10 mouse cellular contexts compared by ENCODE assay signal in genomic region chr3:63941204-63941850, GRCm38 (mm10). TPM values are rescaled to one million over a fixed set of nuclear protein-coding genes. Genes with fewer than 3 reads are reported as not detected.
A peak's percentile ranks its signal among the peaks of the same experiment; 100 is the strongest.
DNase-seq lines count a peak whose midpoint lies in the region; ATAC-seq and TF ChIP-seq lines count a peak whose summit lies in the region.
"Had no signal": no experiment of that assay in that cellular context is flagged by ENCODE, and none has a peak within 500 bp of the region (broad histone marks: within the 10 kb centered on the region; RNA-seq: fewer than 3 reads in every experiment).

No protein-coding gene starts in this region.

- peak; percentile 64 for DNase-seq in forebrain, embryonic 14.5 days (ENCODE audit: low spot score)
- DNase-seq in cerebellum, postnatal 14 days: peak; percentile 34 to 41
- DNase-seq in left cerebral cortex, adult 9 months (ENCODE audit: low spot score in 2 of 2): peak; percentile 32 to 65
- no peak for DNase-seq in ovary, postnatal 10 days (ENCODE audit: low spot score)
- DNase-seq in heart, adult 8-10 months (ENCODE audit: low spot score): no peak

- no peaks in the 10 kb centered on the region for H3K27me3 ChIP-seq in forebrain, embryonic 14.5 days (replicated peaks; ENCODE audit: control insufficient read depth, insufficient read depth, low read length)
- no peaks in the 10 kb centered on the region for H3K27me3 ChIP-seq in forebrain, embryonic 12.5 days
- H3K27me3 ChIP-seq in C2C12 (ENCODE audit: control insufficient read depth, insufficient read depth, insufficient read length): no peaks in the 10 kb centered on the region
- H3K27me3 ChIP-seq in intestine, embryonic 16.5 days (replicated peaks; ENCODE audit: control insufficient read depth, insufficient read depth, low read length): no peaks in the 10 kb centered on the region
- H3K27me3 ChIP-seq: limb, embryonic 12.5 days had no signal

- H3K27ac ChIP-seq in forebrain, embryonic 14.5 days (ENCODE audit: low read depth, low read length): no peak overlapping the region
- no peak overlapping the region for H3K27ac ChIP-seq in forebrain, embryonic 12.5 days
- H3K27ac ChIP-seq in intestine, embryonic 16.5 days (ENCODE audit: low read length): no peak overlapping the region
- H3K27ac ChIP-seq: limb, embryonic 12.5 days; macrophage had no signal

- no peaks in the 10 kb centered on the region for H3K79me3 ChIP-seq in C2C12 (ENCODE audit: low read depth)

- no peak overlapping the region for H3K9ac ChIP-seq in forebrain, embryonic 14.5 days (ENCODE audit: low read length)
- no peak overlapping the region for H3K9ac ChIP-seq in forebrain, embryonic 12.5 days
- H3K9ac ChIP-seq in intestine, embryonic 16.5 days (ENCODE audit: low read depth, low read length): no peak overlapping the region
- H3K9ac ChIP-seq: limb, embryonic 12.5 days had no signal

- 80% methylated on average over 2 of the region's 2 CpGs for WGBS in forebrain, embryonic 14.5 days
- WGBS in forebrain, embryonic 12.5 days: 85% methylated on average over 2 of the region's 2 CpGs
- WGBS in intestine, embryonic 16.5 days: 80% methylated on average over 2 of the region's 2 CpGs

- no peaks in the 10 kb centered on the region for H3K4me1 ChIP-seq in forebrain, embryonic 14.5 days (ENCODE audit: control insufficient read depth, insufficient read depth, low read length)
- H3K4me1 ChIP-seq in forebrain, embryonic 12.5 days: no peaks in the 10 kb centered on the region
- H3K4me1 ChIP-seq in intestine, embryonic 16.5 days (ENCODE audit: control insufficient read depth, insufficient read depth, low read length): no peaks in the 10 kb centered on the region
- H3K4me1 ChIP-seq: limb, embryonic 12.5 days had no signal

- no peaks in the 10 kb centered on the region for H3K9me3 ChIP-seq in forebrain, embryonic 14.5 days (replicated peaks; ENCODE audit: control insufficient read depth, low read length)
- no peaks in the 10 kb centered on the region for H3K9me3 ChIP-seq in forebrain, embryonic 12.5 days
- no peaks in the 10 kb centered on the region for H3K9me3 ChIP-seq in intestine, embryonic 16.5 days (ENCODE audit: control insufficient read depth, low read length)
- H3K9me3 ChIP-seq: limb, embryonic 12.5 days had no signal

- H3K4me3 ChIP-seq in forebrain, embryonic 14.5 days (ENCODE audit: low read depth, low read length): no peak overlapping the region
- no peak overlapping the region for H3K4me3 ChIP-seq in forebrain, embryonic 12.5 days (replicated peaks)
- no peak overlapping the region for H3K4me3 ChIP-seq in C2C12 (ENCODE audit: insufficient read depth, poor library complexity, severe bottlenecking)
- no peak overlapping the region for H3K4me3 ChIP-seq in intestine, embryonic 16.5 days (ENCODE audit: low read length)
- H3K4me3 ChIP-seq: limb, embryonic 12.5 days had no signal

- peaks cover 10% of the 10 kb centered on the region; the same call in 1 of the 2 replicates for H3K36me3 ChIP-seq in forebrain, embryonic 14.5 days (ENCODE audit: control insufficient read depth, insufficient read depth, low read length)
- H3K36me3 ChIP-seq in forebrain, embryonic 12.5 days (replicated peaks): no peaks in the 10 kb centered on the region
- H3K36me3 ChIP-seq in C2C12 (ENCODE audit: control insufficient read depth, insufficient read depth): peaks cover 24% of the 10 kb centered on the region
- H3K36me3 ChIP-seq in intestine, embryonic 16.5 days (ENCODE audit: control insufficient read depth, insufficient read depth, low read length): no peaks in the 10 kb centered on the region; the same call in 1 of the 2 replicates

- no peak overlapping the region for H3ac ChIP-seq in C2C12 (ENCODE audit: control insufficient read depth, insufficient read length, low read depth)

- H3K79me2 ChIP-seq in C2C12 (ENCODE audit: control insufficient read depth, insufficient read depth): no peaks in the 10 kb centered on the region

- peak; percentile 68; the same call in 1 of the 2 replicates for ATAC-seq in forebrain, embryonic 14.5 days
- no peak for ATAC-seq in forebrain, embryonic 12.5 days (ENCODE audit: low FRiP score)
- ATAC-seq in intestine, embryonic 16.5 days: no peak

- TF ChIP-seq CTCF in C2C12 (IDR thresholded peaks at IDR 0.05; ENCODE audit: control insufficient read depth, insufficient read depth, insufficient read length): no peak

- no peak overlapping the region for H3K4me2 ChIP-seq in forebrain, embryonic 14.5 days (ENCODE audit: low read length)
- H3K4me2 ChIP-seq in forebrain, embryonic 12.5 days: no peak overlapping the region
- no peak overlapping the region for H3K4me2 ChIP-seq in intestine, embryonic 16.5 days (ENCODE audit: low read depth, low read length)
- H3K4me2 ChIP-seq: limb, embryonic 12.5 days had no signal

TF ChIP-seq in C2C12, 6 proteins besides CTCF, POLR2A, EP300 and RAD21:
- TF ChIP-seq CEBPB (IDR thresholded peaks at IDR 0.05; ENCODE audit: low read depth) (peak; percentile 19), USF1 (IDR thresholded peaks at IDR 0.05; ENCODE audit: low read depth) (no peak)

RNA-seq across cellular contexts. Expression of gene E130311K13Rik, which starts 12.1 kb away (rescaled TPM):
- 4.8 and 5.3 TPM in 2 replicates for polyA plus RNA-seq in forebrain, embryonic 14.5 days (2014; fragmentation: Nextera tagmentation; extraction: Ambion mirVana)
- 2.9 and 3.0 TPM in 2 replicates for polyA plus RNA-seq in forebrain, embryonic 12.5 days (2016; fragmentation: Nextera tagmentation; extraction: Ambion mirVana)
- polyA plus RNA-seq in C2C12 (2012; fragmentation: generic; extraction: Trizol): 1.3 TPM
- 4.6 and 4.7 TPM in 2 replicates for polyA plus RNA-seq in intestine, embryonic 16.5 days (2015; fragmentation: Nextera tagmentation; extraction: Ambion mirVana)
- 10 to 100 TPM; 10.6 to 12.5 (median 11.7) TPM for total RNA-seq in heart, adult 8-10 months (2022)

RNA-seq across cellular contexts. Expression of gene Slc33a1, which starts 23.2 kb away (rescaled TPM):
- 21.0 and 21.5 TPM in 2 replicates for polyA plus RNA-seq in forebrain, embryonic 14.5 days (2014; fragmentation: Nextera tagmentation; extraction: Ambion mirVana)
- 13.8 and 15.4 TPM in 2 replicates for polyA plus RNA-seq in forebrain, embryonic 12.5 days (2016; fragmentation: Nextera tagmentation; extraction: Ambion mirVana)
- 10.0 TPM for polyA plus RNA-seq in C2C12 (2012; fragmentation: generic; extraction: Trizol)
- 27.9 and 30.7 TPM in 2 replicates for polyA plus RNA-seq in intestine, embryonic 16.5 days (2015; fragmentation: Nextera tagmentation; extraction: Ambion mirVana)
- 10 to 100 TPM; 10.8 to 15.1 (median 13.2) TPM for total RNA-seq in heart, adult 8-10 months (2022)

RNA-seq across cellular contexts. Expression of gene Gmps, which starts 34.6 kb away (rescaled TPM):
- polyA plus RNA-seq in forebrain, embryonic 14.5 days (2014; fragmentation: Nextera tagmentation; extraction: Ambion mirVana): 49.6 and 55.1 TPM in 2 replicates
- 63.4 and 68.1 TPM in 2 replicates for polyA plus RNA-seq in forebrain, embryonic 12.5 days (2016; fragmentation: Nextera tagmentation; extraction: Ambion mirVana)
- polyA plus RNA-seq in C2C12 (2012; fragmentation: generic; extraction: Trizol): 11.1 TPM
- polyA plus RNA-seq in intestine, embryonic 16.5 days (2015; fragmentation: Nextera tagmentation; extraction: Ambion mirVana): 30.3 and 33.5 TPM in 2 replicates
- total RNA-seq in heart, adult 8-10 months (2022): 10 to 100 TPM; 24.1 to 32.2 (median 28.0) TPM

RNA-seq across cellular contexts. Expression of gene Plch1, which starts 42.1 kb away (rescaled TPM):
- polyA plus RNA-seq in forebrain, embryonic 14.5 days (2014; fragmentation: Nextera tagmentation; extraction: Ambion mirVana): 10.1 TPM in 2 replicates
- polyA plus RNA-seq in forebrain, embryonic 12.5 days (2016; fragmentation: Nextera tagmentation; extraction: Ambion mirVana): 25.0 and 26.0 TPM in 2 replicates
- not detected for polyA plus RNA-seq in C2C12 (2012; fragmentation: generic; extraction: Trizol)
- polyA plus RNA-seq in intestine, embryonic 16.5 days (2015; fragmentation: Nextera tagmentation; extraction: Ambion mirVana): 4.8 and 5.4 TPM in 2 replicates
- total RNA-seq in heart, adult 8-10 months (2022): under 1 TPM; 0.05 to 0.23 (median 0.06) TPM
- polyA plus RNA-seq: macrophage had no signal

Comparison
In these comparisons a context has a peak if more than half of its experiments do, and no peak if none do; other contexts are left out.
1. DNase-seq: peak in forebrain, embryonic 14.5 days (single experiment), cerebellum, postnatal 14 days (2 of 2) and left cerebral cortex, adult 9 months (2 of 2); none in ovary, postnatal 10 days (single experiment) and heart, adult 8-10 months (single experiment).